Mouse (Mus musculus) ES-E14 (cell line): ENCODE data around the gene Nfkbiz. TPM values are rescaled to one million over a fixed set of nuclear protein-coding genes. Genes with fewer than 3 reads are reported as not detected.
A peak's percentile ranks its signal among the peaks of the same experiment; 100 is the strongest.
"Not testable (repeated sequence)": the region's sequence is repeated elsewhere in the genome, so short reads cannot be mapped to it uniquely, and the experiment has no call there.

Experiments used
- DNase-seq: peaks from one replicate; pipeline ENCODE4 v3.0.0-alpha.2; 2013; ENCODE audit warnings: low read depth, low spot score
- H3K27ac ChIP-seq: 2 replicates; pipeline ENCODE4 v1.5.1; 2012; ENCODE audit warnings: low read depth, mild to moderate bottlenecking, low read length, moderate library complexity, mixed read lengths; ENCODE audit not compliant: poor library complexity, insufficient read depth, severe bottlenecking
- H3K36me3 ChIP-seq: 2 replicates; pipeline ENCODE4 v1.6.1; 2012; ENCODE audit warnings: mild to moderate bottlenecking, low read length, moderate library complexity, mixed read lengths; ENCODE audit not compliant: control insufficient read depth, poor library complexity, insufficient read depth, severe bottlenecking
- H3K4me1 ChIP-seq, 2 experiments: fragments of 150-350 bp in 1 of 2; sonication (generic) in 1 of 2; 2 replicates each; pipeline ENCODE4 v1.6.1; 2012; ENCODE audit warnings: low read length in 2 of 2, mild to moderate bottlenecking in 1 of 2, mixed read lengths in 1 of 2; ENCODE audit not compliant: control insufficient read depth in 2 of 2, insufficient read depth in 2 of 2, poor library complexity in 1 of 2
- H3K4me3 ChIP-seq, 2 experiments: fragments of 150-350 bp in 1 of 2; sonication (generic) in 1 of 2; 2 replicates each; pipeline ENCODE4 v1.5.1; 2012; ENCODE audit warnings: low read length in 2 of 2, low read depth in 1 of 2, mild to moderate bottlenecking in 1 of 2, mixed read lengths in 1 of 2; ENCODE audit not compliant: insufficient read depth in 1 of 2, poor library complexity in 1 of 2, severe bottlenecking in 1 of 2
- H3K9ac ChIP-seq: 2 replicates; pipeline ENCODE4 v1.6.1; 2012; ENCODE audit warnings: low read depth, mild to moderate bottlenecking, low read length, mixed read lengths; ENCODE audit not compliant: poor library complexity, insufficient read depth, severe bottlenecking
- H3K9me3 ChIP-seq: fragments of 150-350 bp; sonication (generic); 2 replicates; pipeline ENCODE4 v1.6.1; 2012; ENCODE audit warnings: low read depth, mild to moderate bottlenecking, low read length; ENCODE audit not compliant: control insufficient read depth, insufficient read depth
- CHD2 ChIP-seq: IDR thresholded peaks from 2 replicates; pipeline ENCODE4 v1.6.1; 2014; ENCODE audit warnings: mild to moderate bottlenecking, low read depth, low read length, inconsistent platforms
- HCFC1 ChIP-seq: IDR thresholded peaks from 2 replicates; pipeline ENCODE4 v1.6.1; 2012; ENCODE audit warnings: low read length, inconsistent platforms, borderline replicate concordance; ENCODE audit not compliant: insufficient read depth
- MAFK ChIP-seq: IDR thresholded peaks from 2 replicates; pipeline ENCODE4 v1.6.1; 2014; ENCODE audit warnings: mild to moderate bottlenecking, low read depth, low read length, inconsistent platforms; ENCODE audit not compliant: insufficient read depth
- ZC3H11A ChIP-seq: IDR thresholded peaks from 2 replicates; pipeline ENCODE4 v1.6.1; 2012; ENCODE audit warnings: low read depth, mild to moderate bottlenecking, inconsistent platforms, low read length, borderline replicate concordance
- ZNF384 ChIP-seq: IDR thresholded peaks from 2 replicates; pipeline ENCODE4 v1.6.1; 2012; ENCODE audit warnings: low read depth, low read length, inconsistent platforms
- in situ Hi-C, 2 experiments: fragments of 600-800 bp; cut with MboI; formaldehyde crosslinking; loops; one replicate each; pipeline ENCODE4 v1.15.1; 2025; ENCODE audit warnings: low sequenced_read_pairs in 2 of 2, inconsistent platforms in 1 of 2; ENCODE audit not compliant: unreplicated experiment in 2 of 2
- total RNA-seq: library from RNA; depleted of rRNA; stranded (reverse); fragments of 300-350 nt; gene quantifications from 2 replicates; pipeline ENCODE4 v1.2.3, GENCODE M21; 2012

Nfkbiz gene
- total RNA-seq, 1 experiment: 3.2 TPM

- H3K4me3 ChIP-seq: no peak overlapping the region
- in situ Hi-C loops: no loop called here
- H3K4me1 ChIP-seq: no peaks in the 10 kb centered on the region; a peak in 1 of 4 replicates
- H3K27ac ChIP-seq: no peak overlapping the region
- H3K9ac ChIP-seq: no peak overlapping the region
- no peak for DNase-seq
- TF ChIP-seq CHD2 (no peak), ZNF384 (no peak), ZC3H11A (no peak), HCFC1 (no peak), MAFK (no peak)
- H3K36me3 ChIP-seq: no peaks in the 10 kb centered on the region; the same call in 1 of the 2 replicates
- no peaks in the 10 kb centered on the region for H3K9me3 ChIP-seq
Measured at GRCm38 (mm10) chr16:55863832-55864231, 25.1 kb upstream of the Nfkbiz start.

GRCm38 (mm10) chr16:55863149-55863815 lies 24.6 kb upstream of the Nfkbiz start:
- Histone ChIP-seq H3K27ac (no peak overlapping the region), H3K9me3 (no peaks in the 10 kb centered on the region), H3K4me1 (no peaks in the 10 kb centered on the region; a peak in 1 of 4 replicates), H3K9ac (no peak overlapping the region), H3K4me3 (no peak overlapping the region), H3K36me3 (no peaks in the 10 kb centered on the region; the same call in 1 of the 2 replicates)
- DNase-seq: peak; percentile 41
- TF ChIP-seq CHD2 (no peak), ZC3H11A (0 out of 2 replicates have a peak, but pooled peaks have one; percentile 27), HCFC1 (no peak), MAFK (no peak), ZNF384 (peak; percentile 53; the same call in 1 of the 2 replicates)
- in situ Hi-C loops: no loop called here

GRCm38 (mm10) chr16:55861104-55861503 lies 22.4 kb upstream of the Nfkbiz start:
- DNase-seq: no peak
- in situ Hi-C loops: no loop called here
- no peak overlapping the region for H3K4me3 ChIP-seq
- no peaks in the 10 kb centered on the region for H3K36me3 ChIP-seq
- no peak overlapping the region for H3K27ac ChIP-seq
- H3K9ac ChIP-seq: no peak overlapping the region
- TF ChIP-seq ZNF384: no peak
- no peak for TF ChIP-seq ZC3H11A
- TF ChIP-seq MAFK: no peak
- TF ChIP-seq HCFC1: no peak
- TF ChIP-seq CHD2: no peak
- no peaks in the 10 kb centered on the region; a peak in 1 of 4 replicates for H3K4me1 ChIP-seq
- H3K9me3 ChIP-seq: no peaks in the 10 kb centered on the region

GRCm38 (mm10) chr16:55859421-55859820 lies 20.7 kb upstream of the Nfkbiz start:
- H3K27ac ChIP-seq, H3K9ac ChIP-seq, in situ Hi-C loops, H3K4me1 ChIP-seq, H3K9me3 ChIP-seq, H3K4me3 ChIP-seq, H3K36me3 ChIP-seq, DNase-seq: not testable (repeated sequence)

- no peak overlapping the region for H3K27ac ChIP-seq
- DNase-seq: peak; percentile 84
- no peaks in the 10 kb centered on the region for H3K36me3 ChIP-seq
- no peaks in the 10 kb centered on the region for H3K4me1 ChIP-seq
- no peak overlapping the region for H3K4me3 ChIP-seq
- in situ Hi-C loops: no loop called here
- no peaks in the 10 kb centered on the region for H3K9me3 ChIP-seq
- no peak overlapping the region for H3K9ac ChIP-seq
- TF ChIP-seq ZNF384: no peak
- peak; percentile 18; the same call in 1 of the 2 replicates for TF ChIP-seq ZC3H11A
- no peak for TF ChIP-seq MAFK
- TF ChIP-seq CHD2: no peak
- no peak for TF ChIP-seq HCFC1
Measured at GRCm38 (mm10) chr16:55858465-55858864, 19.8 kb upstream of the Nfkbiz start.
